Mouse (Mus musculus) bone marrow macrophage, adult 2 months (primary cell): Measurements from ENCODE around the gene Slc25a48.

ENCODE experiments used
- CTCF ChIP-seq: IDR thresholded peaks from 2 replicates; pipeline ENCODE4 v1.5.1; 2012; ENCODE audit warnings: low read depth, mild to moderate bottlenecking, low read length, moderate library complexity
- POLR2A ChIP-seq: IDR thresholded peaks from 2 replicates; pipeline ENCODE4 v1.6.1; 2012; ENCODE audit warnings: mild to moderate bottlenecking, low read depth, low read length, borderline replicate concordance

GRCm38 (mm10) chr13:56477271-56477670, 39.1 kb downstream of the Slc25a48 start:
- no peak for TF ChIP-seq CTCF
- TF ChIP-seq POLR2A, result no peak
